Mouse (Mus musculus) liver, embryonic 12.5 days (tissue): ENCODE measurements around the gene Pabpn1l. TPM values are rescaled to one million over a fixed set of nuclear protein-coding genes. Genes with fewer than 3 reads are reported as not detected.

Experiments used
- ATAC-seq: fragments of 200-750 bp; cut with Nextera tagmentation; 2 replicates; pipeline ENCODE4 v1.8.0; 2017; ENCODE audit warnings: moderate number of reproducible peaks, mild to moderate bottlenecking, moderate library complexity
- H3K27ac ChIP-seq: fragments of 300-500 bp; sonication (generic); 2 replicates; pipeline ENCODE4 v1.5.1; 2016; ENCODE audit warnings: mild to moderate bottlenecking
- H3K27me3 ChIP-seq: fragments of 300-500 bp; sonication (generic); replicated peaks from 2 replicates; pipeline ENCODE4 v1.6.1; 2016; ENCODE audit warnings: mild to moderate bottlenecking, moderate library complexity
- H3K36me3 ChIP-seq: fragments of 300-500 bp; sonication (generic); 2 replicates; pipeline ENCODE4 v1.6.1; 2016; ENCODE audit warnings: mild to moderate bottlenecking, moderate library complexity
- H3K4me1 ChIP-seq: fragments of 300-500 bp; sonication (generic); 2 replicates; pipeline ENCODE4 v1.6.1; 2016
- H3K4me2 ChIP-seq: fragments of 300-500 bp; sonication (generic); 2 replicates; pipeline ENCODE4 v1.6.1; 2016; ENCODE audit warnings: mild to moderate bottlenecking, moderate library complexity
- H3K4me3 ChIP-seq: fragments of 300-500 bp; sonication (generic); 2 replicates; pipeline ENCODE4 v1.5.1; 2016; ENCODE audit warnings: mild to moderate bottlenecking, moderate library complexity
- H3K9ac ChIP-seq: fragments of 300-500 bp; sonication (generic); 2 replicates; pipeline ENCODE4 v1.6.1; 2016; ENCODE audit warnings: mild to moderate bottlenecking, moderate library complexity
- H3K9me3 ChIP-seq: fragments of 300-500 bp; sonication (generic); replicated peaks from 2 replicates; pipeline ENCODE4 v1.6.1; 2016; ENCODE audit warnings: mild to moderate bottlenecking, moderate library complexity
- WGBS: fragments of 180-500 bp; shearing (Covaris S2); methylation state at CpG from one replicate; pipeline ENCODE4 v1.1.7; 2016; ENCODE audit not compliant: insufficient replicate concordance; 5-methylcytosine and 5-hydroxymethylcytosine counted together
- polyA plus RNA-seq: library from polyadenylated mRNA; unstranded; fragments of >200 nt; fragmentation: Nextera tagmentation; extraction: Ambion mirVana; gene quantifications from 2 replicates; pipeline ENCODE4 v1.2.1, GENCODE M21; 2016

The Pabpn1l gene
- not detected in 2 replicates for polyA plus RNA-seq

DNA sequence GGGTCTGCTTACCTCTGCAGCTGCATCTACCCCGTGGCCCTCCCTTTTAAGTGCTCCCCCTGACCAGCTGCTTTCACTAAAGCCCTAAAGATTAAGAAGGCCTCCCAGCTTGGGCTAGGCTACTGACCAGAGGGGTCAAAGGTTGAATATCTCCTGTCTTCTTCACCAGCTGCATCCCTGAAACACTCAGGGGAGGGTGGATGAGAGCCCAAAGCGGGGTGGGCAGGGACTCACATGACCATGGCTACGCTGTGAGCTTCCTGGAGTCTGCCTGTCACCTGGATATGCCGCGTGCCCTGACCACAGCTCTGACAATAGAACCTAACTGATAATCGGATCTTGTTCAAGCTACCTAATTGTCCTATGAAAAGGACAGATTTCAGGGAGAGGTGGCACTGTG, at the start of gene Pabpn1l:
Gene Pabpn1l (minus strand): TSS at position 13 of the 400 bp plus-strand sequence.
- 62% methylated on average over 6 of the region's 6 CpGs for WGBS
- H3K9ac ChIP-seq = no peak within 1 kb of the TSS
- no peaks in the 10 kb centered on the region for H3K9me3 ChIP-seq
- peaks cover 37% of the 10 kb centered on the region for H3K4me1 ChIP-seq
- H3K36me3 ChIP-seq = no peaks in the 10 kb centered on the region
- no peak for ATAC-seq
- H3K27ac ChIP-seq = no peak within 1 kb of the TSS
- no peak within 1 kb of the TSS for H3K4me3 ChIP-seq
- H3K27me3 ChIP-seq = peaks cover 14% of the 10 kb centered on the region
- H3K4me2 ChIP-seq = no peak within 1 kb of the TSS

GRCm38 (mm10) chr8:122671894-122672293, 49.4 kb upstream of the Pabpn1l start:
- Histone ChIP-seq H3K4me2 (no peak overlapping the region), H3K27ac (no peak overlapping the region), H3K4me1 (peaks cover 75% of the 10 kb centered on the region), H3K9me3 (no peaks in the 10 kb centered on the region), H3K4me3 (no peak overlapping the region), H3K36me3 (peaks cover 79% of the 10 kb centered on the region), H3K27me3 (peaks cover 75% of the 10 kb centered on the region), H3K9ac (no peak overlapping the region)
- WGBS = 66% methylated on average over 6 of the region's 6 CpGs
- ATAC-seq = no peak

DNA sequence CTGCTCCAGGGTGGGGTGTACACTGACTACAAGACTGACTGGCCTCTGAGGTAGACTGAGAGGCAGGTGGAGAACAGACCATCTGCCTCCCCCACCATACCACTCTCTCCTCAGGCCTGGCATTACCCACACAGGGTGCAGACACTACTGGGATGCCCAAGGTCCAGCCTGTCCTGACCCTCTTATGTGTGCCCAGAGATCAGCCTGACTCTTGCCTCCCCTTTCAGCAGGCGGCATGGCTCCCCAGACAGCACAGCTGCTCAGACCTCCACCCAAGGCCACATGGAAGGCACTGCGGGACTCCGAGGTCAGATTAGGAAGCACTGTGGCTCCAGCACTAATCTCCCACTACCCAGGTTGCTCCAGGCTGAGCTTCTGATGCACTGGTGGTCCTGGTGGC, 48.2 kb upstream of the Pabpn1l start:
- Histone ChIP-seq H3K27ac (no peak overlapping the region), H3K9me3 (no peaks in the 10 kb centered on the region), H3K9ac (no peak overlapping the region), H3K4me1 (peaks cover 76% of the 10 kb centered on the region), H3K27me3 (peaks cover 65% of the 10 kb centered on the region), H3K36me3 (peaks cover 73% of the 10 kb centered on the region), H3K4me3 (no peak overlapping the region), H3K4me2 (no peak overlapping the region)
- WGBS = 75% methylated on average over 3 of the region's 3 CpGs
- ATAC-seq = no peak

- Histone ChIP-seq H3K27me3 (peaks cover 59% of the 10 kb centered on the region), H3K27ac (no peak overlapping the region), H3K4me2 (no peak overlapping the region), H3K9ac (no peak overlapping the region), H3K4me1 (peaks cover 76% of the 10 kb centered on the region), H3K36me3 (peaks cover 70% of the 10 kb centered on the region), H3K4me3 (no peak overlapping the region), H3K9me3 (no peaks in the 10 kb centered on the region)
- no peak for ATAC-seq
- WGBS = 74% methylated on average over 11 of the region's 11 CpGs
Measured at GRCm38 (mm10) chr8:122670001-122670400, 47.5 kb upstream of the Pabpn1l start.

- 61% methylated on average over 5 of the region's 5 CpGs for WGBS
- Histone ChIP-seq H3K9ac (no peak overlapping the region), H3K4me2 (no peak overlapping the region), H3K27ac (no peak overlapping the region), H3K36me3 (peaks cover 70% of the 10 kb centered on the region), H3K27me3 (peaks cover 52% of the 10 kb centered on the region), H3K9me3 (no peaks in the 10 kb centered on the region), H3K4me3 (no peak overlapping the region), H3K4me1 (peaks cover 76% of the 10 kb centered on the region)
- no peak for ATAC-seq
Measured at GRCm38 (mm10) chr8:122669370-122669769, 46.8 kb upstream of the Pabpn1l start.

DNA sequence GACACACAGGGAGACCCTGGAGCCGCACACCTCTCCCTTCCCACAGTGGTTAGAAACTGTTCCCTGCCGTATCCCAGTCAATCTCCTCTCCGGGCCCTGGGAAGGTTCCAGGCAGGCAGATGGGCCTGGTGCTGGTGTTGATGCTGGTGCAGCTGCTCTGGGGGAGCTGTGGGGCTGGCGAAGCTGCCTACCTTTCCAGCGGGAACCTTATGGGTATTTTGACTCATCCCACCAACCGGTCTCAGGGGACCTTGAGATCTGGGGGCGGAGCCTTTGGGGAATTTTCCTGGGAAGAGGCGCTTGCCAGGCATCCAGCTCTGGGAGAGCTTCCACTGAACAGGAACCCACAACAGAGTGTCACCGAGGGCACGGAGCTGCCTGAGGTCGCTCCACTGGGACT, 45.3 kb upstream of the Pabpn1l start:
- Histone ChIP-seq H3K27me3 (peaks cover 42% of the 10 kb centered on the region), H3K27ac (no peak overlapping the region), H3K9ac (no peak overlapping the region), H3K4me1 (peaks cover 75% of the 10 kb centered on the region), H3K4me3 (no peak overlapping the region), H3K4me2 (peak overlapping the region; percentile 64), H3K36me3 (peaks cover 59% of the 10 kb centered on the region), H3K9me3 (no peaks in the 10 kb centered on the region)
- no peak for ATAC-seq
- WGBS = 82% methylated on average over 11 of the region's 11 CpGs

GRCm38 (mm10) chr8:122666827-122667226, 44.3 kb upstream of the Pabpn1l start:
- whole genome bisulfite sequencing = 21% methylated on average over 12 of the region's 12 CpGs
- Histone ChIP-seq H3K9me3 (no peaks in the 10 kb centered on the region), H3K4me2 (peak overlapping the region; percentile 64), H3K36me3 (peaks cover 58% of the 10 kb centered on the region), H3K27me3 (peaks cover 32% of the 10 kb centered on the region; the same call in 1 of the 2 replicates), H3K9ac (peak overlapping the region; percentile 45), H3K4me3 (peak overlapping the region; percentile 16; the same call in 1 of the 2 replicates), H3K27ac (peak overlapping the region; percentile 31), H3K4me1 (peaks cover 74% of the 10 kb centered on the region)
- ATAC-seq = peak; percentile 14; the same call in 1 of the 2 replicates

GRCm38 (mm10) chr8:122666338-122666764, 43.8 kb upstream of the Pabpn1l start:
- H3K27me3 ChIP-seq = peaks cover 28% of the 10 kb centered on the region; the same call in 1 of the 2 replicates
- peak overlapping the region; percentile 16; the same call in 1 of the 2 replicates for H3K4me3 ChIP-seq
- peaks cover 60% of the 10 kb centered on the region for H3K36me3 ChIP-seq
- peak overlapping the region; percentile 64 for H3K4me2 ChIP-seq
- 5% methylated on average over 9 of the region's 9 CpGs for WGBS
- H3K4me1 ChIP-seq = peaks cover 75% of the 10 kb centered on the region
- peak; percentile 88 for ATAC-seq
- H3K9me3 ChIP-seq = no peaks in the 10 kb centered on the region
- H3K9ac ChIP-seq = peak overlapping the region; percentile 45
- H3K27ac ChIP-seq = peak overlapping the region; percentile 31

GRCm38 (mm10) chr8:122665667-122666316, 43.3 kb upstream of the Pabpn1l start:
- Histone ChIP-seq H3K4me1 (peaks cover 79% of the 10 kb centered on the region), H3K27ac (peak overlapping the region; percentile 31)

DNA sequence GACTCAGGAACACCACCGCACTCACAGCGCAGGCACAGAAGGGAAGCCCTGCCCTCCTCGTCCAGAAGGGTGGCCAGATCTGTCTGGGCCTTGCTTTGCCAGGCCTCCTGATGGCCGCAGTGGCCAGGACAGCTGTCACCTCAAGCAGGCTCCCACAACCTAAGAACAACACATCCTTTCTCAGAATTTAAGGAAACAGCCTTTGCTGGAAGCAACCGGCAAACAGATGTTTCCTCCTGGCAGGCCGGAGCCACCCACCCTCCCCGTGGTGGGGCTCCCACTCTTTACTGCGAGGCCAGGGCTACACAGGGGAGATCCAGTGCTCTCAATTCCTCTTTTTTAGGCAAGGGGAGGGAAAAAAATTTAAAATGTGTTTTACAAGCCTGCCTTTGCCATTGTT, 42.7 kb upstream of the Pabpn1l start:
- 60% methylated on average over 8 of the region's 8 CpGs for WGBS
- ATAC-seq = no peak

More at GRCm38 (mm10) chr8:122665667-122666316, 43.3 kb upstream of the Pabpn1l start:
- Histone ChIP-seq H3K9me3 (no peaks in the 10 kb centered on the region), H3K9ac (peak overlapping the region; percentile 45), H3K36me3 (peaks cover 59% of the 10 kb centered on the region), H3K4me2 (peak overlapping the region; percentile 64), H3K4me3 (peak overlapping the region; percentile 16; the same call in 1 of the 2 replicates), H3K27me3 (peaks cover 22% of the 10 kb centered on the region; the same call in 1 of the 2 replicates)
- no peak for ATAC-seq
- WGBS = 69% methylated on average over 12 of the region's 14 CpGs

GRCm38 (mm10) chr8:122663670-122664069, 41.1 kb upstream of the Pabpn1l start:
- Histone ChIP-seq H3K27me3 (peaks cover 8% of the 10 kb centered on the region; the same call in 1 of the 2 replicates), H3K27ac (no peak overlapping the region), H3K9ac (no peak overlapping the region), H3K4me3 (no peak overlapping the region), H3K9me3 (no peaks in the 10 kb centered on the region), H3K4me2 (no peak overlapping the region), H3K4me1 (peaks cover 61% of the 10 kb centered on the region), H3K36me3 (peaks cover 49% of the 10 kb centered on the region)
- no peak for ATAC-seq
- 84% methylated on average over 5 of the region's 5 CpGs for whole genome bisulfite sequencing

More for the DNA sequence above, 42.7 kb upstream of the Pabpn1l start:
- no peak overlapping the region for H3K9ac ChIP-seq
- 0 out of 2 replicates have a peak overlapping the region, but pooled peaks have one; percentile 13 for H3K27ac ChIP-seq
- H3K4me1 ChIP-seq = peaks cover 76% of the 10 kb centered on the region
- H3K9me3 ChIP-seq = no peaks in the 10 kb centered on the region
- no peak overlapping the region for H3K4me3 ChIP-seq
- H3K27me3 ChIP-seq = peaks cover 17% of the 10 kb centered on the region; the same call in 1 of the 2 replicates
- peaks cover 57% of the 10 kb centered on the region for H3K36me3 ChIP-seq
- H3K4me2 ChIP-seq = no peak overlapping the region

DNA sequence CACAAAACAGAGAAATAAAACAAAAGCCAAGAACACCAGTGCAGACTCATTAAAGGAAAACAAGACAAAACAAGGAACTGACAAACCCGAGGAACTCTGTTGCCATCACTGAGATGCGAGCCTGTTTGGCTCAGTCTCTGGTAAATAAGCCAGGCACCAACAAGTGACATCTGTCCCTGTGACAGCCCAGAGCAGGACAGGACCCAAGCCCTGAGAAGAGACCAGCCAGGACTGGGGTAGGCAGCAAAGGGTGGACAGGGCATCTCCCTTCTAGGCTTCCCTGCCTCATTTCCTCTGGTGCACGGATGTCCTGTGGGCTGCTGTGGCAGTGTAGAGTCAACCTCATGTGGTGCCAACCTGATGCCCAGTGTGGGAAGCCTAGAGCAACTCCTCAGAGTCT, 40.6 kb upstream of the Pabpn1l start:
- Histone ChIP-seq H3K9ac (no peak overlapping the region), H3K4me1 (peaks cover 55% of the 10 kb centered on the region), H3K27ac (no peak overlapping the region), H3K4me3 (no peak overlapping the region), H3K4me2 (no peak overlapping the region), H3K9me3 (no peaks in the 10 kb centered on the region), H3K27me3 (peaks cover 6% of the 10 kb centered on the region; the same call in 1 of the 2 replicates), H3K36me3 (peaks cover 53% of the 10 kb centered on the region)
- no peak for ATAC-seq
- WGBS = 69% methylated on average over 3 of the region's 3 CpGs
